Mouse (Mus musculus) cerebellum, postnatal 10 days (tissue): Measurements from ENCODE around the gene Tmem206.

ENCODE experiments used
- DNase-seq, 2 experiments: peaks; one replicate each; pipeline ENCODE4 v3.0.0; 2021; ENCODE audit warnings: mixed read lengths in 2 of 2

The Tmem206 gene

GRCm38 (mm10) chr1:191353836-191354235 is 28.1 kb downstream of the Tmem206 start:
- DNase-seq: no peak

- DNase-seq: no peak
Observed at GRCm38 (mm10) chr1:191356936-191357335, 31.2 kb downstream of the Tmem206 start.

- DNase-seq: no peak
Observed at GRCm38 (mm10) chr1:191359478-191359877, 33.8 kb downstream of the Tmem206 start.

- DNase-seq: no peak
Observed at GRCm38 (mm10) chr1:191362412-191362811, 36.7 kb downstream of the Tmem206 start.

- DNase-seq: peak; percentile 22 to 41
Observed at GRCm38 (mm10) chr1:191364477-191364876, 38.8 kb downstream of the Tmem206 start.

- DNase-seq: no peak
Observed at GRCm38 (mm10) chr1:191368193-191368592, 42.5 kb downstream of the Tmem206 start.

- DNase-seq: no peak
Observed at GRCm38 (mm10) chr1:191369140-191369539, 43.4 kb downstream of the Tmem206 start.

GRCm38 (mm10) chr1:191374993-191375643 is 49.4 kb downstream of the Tmem206 start:
- no peak for DNase-seq

GRCm38 (mm10) chr1:191375644-191375998 is 49.9 kb downstream of the Tmem206 start:
- DNase-seq: no peak

- DNase-seq: no peak
Observed at GRCm38 (mm10) chr1:191378080-191378479, 52.4 kb downstream of the Tmem206 start.

GRCm38 (mm10) chr1:191380843-191381242 is 55.1 kb downstream of the Tmem206 start:
- no peak for DNase-seq

GRCm38 (mm10) chr1:191381955-191382736 is 56.4 kb downstream of the Tmem206 start:
- peak in 1 of 2 experiments; percentile 13 for DNase-seq

- no peak for DNase-seq
Observed at GRCm38 (mm10) chr1:191384786-191385430, 59.2 kb downstream of the Tmem206 start.

GRCm38 (mm10) chr1:191391311-191391710 is 65.6 kb downstream of the Tmem206 start:
- DNase-seq: peak; percentile 66 to 75

- DNase-seq: no peak
Observed at GRCm38 (mm10) chr1:191393536-191393935, 67.8 kb downstream of the Tmem206 start.

GRCm38 (mm10) chr1:191394126-191394525 is 68.4 kb downstream of the Tmem206 start:
- peak in 1 of 2 experiments; percentile 32 for DNase-seq

- DNase-seq: no peak
Observed at GRCm38 (mm10) chr1:191395200-191395599, 69.5 kb downstream of the Tmem206 start.

- peak; percentile 57 to 60 for DNase-seq
Observed at GRCm38 (mm10) chr1:191395871-191396433, 70.2 kb downstream of the Tmem206 start.

- peak in 1 of 2 experiments; percentile 57 for DNase-seq
Observed at GRCm38 (mm10) chr1:191396446-191396845, 70.7 kb downstream of the Tmem206 start.

GRCm38 (mm10) chr1:191396897-191397849 is 71.5 kb downstream of the Tmem206 start:
- DNase-seq: peak; percentile 100
